Mouse (Mus musculus): ENCODE measurements around the gene Mbd6. TPM values are rescaled to one million over a fixed set of nuclear protein-coding genes. Genes with fewer than 3 reads are reported as not detected.

Mbd6 gene
- polyA plus RNA-seq, 1 experiment from 2014 or later = 16.1 TPM

DNA sequence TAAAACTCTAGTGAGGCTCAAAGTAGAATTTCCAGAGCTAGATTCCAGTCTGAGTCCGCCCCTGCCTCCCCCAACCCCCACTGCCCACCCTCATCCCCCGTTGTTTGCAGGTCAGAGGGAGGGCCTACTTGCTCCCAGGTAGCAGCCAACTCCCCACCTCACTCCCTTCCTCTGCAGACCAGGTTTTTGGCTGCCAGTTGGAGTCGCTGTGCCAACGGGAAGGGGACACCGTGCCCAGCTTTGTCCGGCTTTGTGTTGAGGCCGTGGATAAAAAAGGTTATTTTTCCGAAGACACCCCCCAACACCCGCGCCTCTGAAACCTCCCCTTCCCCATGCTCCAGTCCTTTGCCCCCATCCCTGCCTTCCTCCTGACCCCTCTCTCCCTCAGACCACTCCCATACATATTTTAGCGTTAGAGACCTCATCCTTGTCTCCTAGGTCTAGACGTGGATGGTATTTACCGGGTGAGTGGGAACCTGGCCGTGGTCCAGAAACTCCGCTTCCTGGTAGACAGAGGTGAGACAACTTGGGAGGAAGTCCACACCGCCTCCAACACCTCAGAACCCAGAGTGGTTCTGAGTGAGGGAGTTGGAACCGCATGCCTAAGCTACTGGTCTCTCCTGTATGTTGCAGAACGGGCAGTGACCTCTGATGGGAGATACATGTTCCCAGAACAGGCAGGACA lies 38.8 kb upstream of the Mbd6 start:
- H3K9me3 ChIP-seq (ENCODE audit: control insufficient read depth, low read length) = no peaks in the 10 kb centered on the region
- ATAC-seq (ENCODE audit: insufficient number of reproducible peaks, insufficient read depth, low FRiP score, low read depth) = no peak
- H3K9ac ChIP-seq (ENCODE audit: low read length) = no peak overlapping the region
- peaks cover 81% of the 10 kb centered on the region for H3K27me3 ChIP-seq (ENCODE audit: control insufficient read depth, insufficient read depth, low read length)
- peaks cover 9 to 15% of the 10 kb centered on the region in 2 experiments for H3K4me1 ChIP-seq (ENCODE audit: control insufficient read depth in 2 of 2, insufficient read depth in 2 of 2, low read length in 2 of 2)
- H3K4me2 ChIP-seq (ENCODE audit: low read length) = no peak overlapping the region
- WGBS = 44% methylated on average over 18 of the region's 18 CpGs
- H3K4me3 ChIP-seq (ENCODE audit: control insufficient read depth in 1 of 2, insufficient read depth in 1 of 2, low read depth in 1 of 2, low read length in 2 of 2) = no peak overlapping the region
- H3K27ac ChIP-seq (replicated peaks in 1 of 2; ENCODE audit: control insufficient read depth in 1 of 2, insufficient read depth in 1 of 2, low read depth in 2 of 2, low read length in 2 of 2) = no peak overlapping the region
- no peaks in the 10 kb centered on the region for H3K36me3 ChIP-seq (ENCODE audit: control insufficient read depth, insufficient read depth, low read length)

DNA sequence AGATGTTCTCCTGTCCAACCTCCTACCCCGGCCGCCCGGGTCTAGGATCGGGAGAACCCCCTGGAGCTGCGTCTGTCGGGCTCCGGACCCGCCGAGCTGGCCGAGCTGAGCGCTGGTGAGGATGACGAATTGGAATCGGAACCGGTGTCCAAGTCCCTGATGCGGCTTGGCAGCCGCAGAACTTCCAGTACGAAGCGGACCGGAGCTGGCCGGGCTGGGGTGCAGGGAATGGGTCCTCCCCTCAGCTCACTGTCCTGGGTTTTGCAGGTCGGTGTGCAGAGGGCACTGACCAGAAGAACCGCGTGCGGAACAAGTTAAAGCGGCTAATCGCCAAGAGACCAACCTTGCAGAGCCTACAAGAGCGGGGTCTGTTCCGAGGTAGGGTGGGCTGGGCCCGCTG lies 38.0 kb upstream of the Mbd6 start:
- peak overlapping the region; percentile 47 to 51 for H3K4me3 ChIP-seq (ENCODE audit: control insufficient read depth in 1 of 2, insufficient read depth in 1 of 2, low read depth in 1 of 2, low read length in 2 of 2)
- 4% methylated on average over 28 of the region's 29 CpGs for WGBS
- peaks cover 77% of the 10 kb centered on the region for H3K27me3 ChIP-seq (ENCODE audit: control insufficient read depth, insufficient read depth, low read length)
- peak overlapping the region; percentile 89 for H3K4me2 ChIP-seq (ENCODE audit: low read length)
- H3K4me1 ChIP-seq (ENCODE audit: control insufficient read depth in 2 of 2, insufficient read depth in 2 of 2, low read length in 2 of 2) = peaks cover 9 to 15% of the 10 kb centered on the region in 2 experiments
- no peaks in the 10 kb centered on the region for H3K36me3 ChIP-seq (ENCODE audit: control insufficient read depth, insufficient read depth, low read length)
- ATAC-seq (ENCODE audit: insufficient number of reproducible peaks, insufficient read depth, low FRiP score, low read depth) = no peak
- no peaks in the 10 kb centered on the region for H3K9me3 ChIP-seq (ENCODE audit: control insufficient read depth, low read length)
- H3K27ac ChIP-seq (replicated peaks in 1 of 2; ENCODE audit: control insufficient read depth in 1 of 2, insufficient read depth in 1 of 2, low read depth in 2 of 2, low read length in 2 of 2) = no peak overlapping the region
- H3K9ac ChIP-seq (ENCODE audit: low read length) = peak overlapping the region; percentile 65

DNA sequence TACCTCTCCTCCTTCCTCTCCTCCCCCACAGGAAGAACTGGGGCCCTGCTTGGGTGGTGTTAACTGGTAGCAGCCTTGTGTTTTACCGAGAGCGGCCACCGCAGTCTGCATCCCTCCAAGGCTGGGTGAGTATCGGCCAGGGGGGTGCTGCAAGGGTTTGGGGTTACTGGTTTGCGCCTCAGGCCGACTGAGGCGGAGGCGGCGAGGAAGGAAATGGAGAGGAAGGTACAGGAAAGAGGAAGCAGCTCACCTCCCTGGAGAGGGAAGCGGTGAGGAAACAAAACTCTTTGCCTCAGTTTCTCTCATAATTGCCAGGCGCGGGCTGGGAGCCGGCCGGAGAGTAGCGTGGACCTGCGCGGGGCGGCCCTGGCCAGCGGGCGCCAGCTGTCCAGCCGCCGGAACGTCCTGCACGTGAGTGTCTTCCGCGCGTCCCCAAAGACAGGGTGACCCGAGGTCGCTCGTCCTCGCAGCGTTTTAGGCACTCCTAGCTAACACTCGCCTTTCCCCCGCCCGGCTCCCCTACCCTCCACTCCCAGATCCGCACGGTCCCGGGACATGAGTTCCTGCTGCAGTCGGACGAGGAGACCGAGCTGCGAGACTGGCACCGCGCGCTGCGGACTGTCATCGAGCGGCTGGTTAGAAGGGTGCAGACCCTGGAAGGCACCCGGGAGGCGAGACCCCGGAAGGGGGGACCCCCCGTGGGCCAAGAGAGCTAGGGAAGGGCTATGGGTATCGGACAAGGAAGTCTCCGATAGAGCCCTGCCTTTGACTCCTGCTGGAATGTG lies 37.4 kb upstream of the Mbd6 start:
- Histone ChIP-seq H3K4me1 (ENCODE audit: control insufficient read depth in 2 of 2, insufficient read depth in 2 of 2, low read length in 2 of 2) (peaks cover 9 to 15% of the 10 kb centered on the region in 2 experiments), H3K4me3 (ENCODE audit: control insufficient read depth in 1 of 2, insufficient read depth in 1 of 2, low read depth in 1 of 2, low read length in 2 of 2) (peak overlapping the region; percentile 47 to 51), H3K9me3 (ENCODE audit: control insufficient read depth, low read length) (no peaks in the 10 kb centered on the region), H3K4me2 (ENCODE audit: low read length) (peak overlapping the region; percentile 89), H3K36me3 (ENCODE audit: control insufficient read depth, insufficient read depth, low read length) (no peaks in the 10 kb centered on the region), H3K27me3 (ENCODE audit: control insufficient read depth, insufficient read depth, low read length) (peaks cover 74% of the 10 kb centered on the region), H3K27ac (replicated peaks in 1 of 2; ENCODE audit: control insufficient read depth in 1 of 2, insufficient read depth in 1 of 2, low read depth in 2 of 2, low read length in 2 of 2) (no peak overlapping the region), H3K9ac (ENCODE audit: low read length) (peak overlapping the region; percentile 65)
- no peak for ATAC-seq (ENCODE audit: insufficient number of reproducible peaks, insufficient read depth, low FRiP score, low read depth)
- 2% methylated on average over 49 of the region's 54 CpGs for whole genome bisulfite sequencing

DNA sequence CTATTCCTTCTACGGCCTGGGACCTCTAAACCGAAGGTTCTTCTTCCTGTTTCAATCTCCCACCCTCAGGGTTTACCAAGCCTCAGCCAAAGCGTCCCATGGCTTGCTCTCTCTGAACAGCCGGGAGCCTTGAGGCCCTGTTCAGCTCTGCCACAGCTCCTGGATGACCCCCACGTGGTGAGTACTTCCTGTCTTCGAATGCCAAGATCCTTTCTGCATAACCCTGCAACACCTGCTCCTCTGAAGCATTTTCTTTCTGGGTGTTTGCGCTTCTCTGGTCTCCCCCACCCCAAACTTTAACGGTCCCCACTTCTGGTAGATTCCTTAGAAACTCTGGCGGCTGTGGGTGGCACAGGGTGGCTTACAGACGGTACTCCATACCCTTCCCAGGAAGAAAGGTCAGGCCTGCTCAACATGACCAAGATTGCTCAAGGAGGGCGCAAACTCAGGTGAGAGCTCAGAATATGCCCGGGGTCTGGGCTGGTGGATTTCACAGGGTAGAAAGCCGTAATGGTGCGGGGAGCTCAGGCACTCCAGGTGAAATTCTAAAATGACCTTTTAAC lies 36.7 kb upstream of the Mbd6 start:
- no peak for ATAC-seq (ENCODE audit: insufficient number of reproducible peaks, insufficient read depth, low FRiP score, low read depth)
- Histone ChIP-seq H3K4me2 (ENCODE audit: low read length) (peak overlapping the region; percentile 89), H3K4me1 (ENCODE audit: control insufficient read depth in 2 of 2, insufficient read depth in 2 of 2, low read length in 2 of 2) (peaks cover 9 to 15% of the 10 kb centered on the region in 2 experiments), H3K36me3 (ENCODE audit: control insufficient read depth, insufficient read depth, low read length) (no peaks in the 10 kb centered on the region), H3K4me3 (ENCODE audit: control insufficient read depth in 1 of 2, insufficient read depth in 1 of 2, low read depth in 1 of 2, low read length in 2 of 2) (peak overlapping the region; percentile 47 to 51), H3K9me3 (ENCODE audit: control insufficient read depth, low read length) (no peaks in the 10 kb centered on the region), H3K27ac (replicated peaks in 1 of 2; ENCODE audit: control insufficient read depth in 1 of 2, insufficient read depth in 1 of 2, low read depth in 2 of 2, low read length in 2 of 2) (no peak overlapping the region), H3K9ac (ENCODE audit: low read length) (peak overlapping the region; percentile 65; the same call in 1 of the 2 replicates), H3K27me3 (ENCODE audit: control insufficient read depth, insufficient read depth, low read length) (peaks cover 68% of the 10 kb centered on the region)
- WGBS = 38% methylated on average over 14 of the region's 14 CpGs

DNA sequence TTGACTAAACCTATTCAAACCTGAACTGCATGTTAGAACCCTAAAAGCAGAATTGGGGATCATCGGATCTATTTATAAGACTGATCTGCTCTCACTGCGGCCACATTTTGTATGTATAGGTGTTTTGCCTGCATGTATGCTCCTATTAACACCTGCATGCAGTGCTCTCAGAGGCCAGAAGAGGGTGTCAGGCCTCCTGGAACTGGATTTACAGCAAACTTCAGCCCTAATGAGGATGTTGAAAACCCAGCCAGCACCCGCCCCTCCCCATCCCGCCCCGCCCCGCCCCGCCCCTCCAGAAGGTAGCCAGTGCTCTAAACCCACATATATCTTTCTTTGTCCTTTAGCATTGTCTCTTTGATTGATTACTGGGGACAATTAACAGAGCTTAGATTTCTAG lies 35.7 kb upstream of the Mbd6 start:
- Histone ChIP-seq H3K36me3 (ENCODE audit: control insufficient read depth, insufficient read depth, low read length) (no peaks in the 10 kb centered on the region), H3K27ac (replicated peaks in 1 of 2; ENCODE audit: control insufficient read depth in 1 of 2, insufficient read depth in 1 of 2, low read depth in 2 of 2, low read length in 2 of 2) (no peak overlapping the region), H3K4me1 (ENCODE audit: control insufficient read depth in 2 of 2, insufficient read depth in 2 of 2, low read length in 2 of 2) (peaks cover 9 to 15% of the 10 kb centered on the region in 2 experiments), H3K9me3 (ENCODE audit: control insufficient read depth, low read length) (no peaks in the 10 kb centered on the region), H3K27me3 (ENCODE audit: control insufficient read depth, insufficient read depth, low read length) (peaks cover 60% of the 10 kb centered on the region), H3K4me3 (ENCODE audit: control insufficient read depth in 1 of 2, insufficient read depth in 1 of 2, low read depth in 1 of 2, low read length in 2 of 2) (no peak overlapping the region), H3K9ac (ENCODE audit: low read length) (no peak overlapping the region), H3K4me2 (ENCODE audit: low read length) (no peak overlapping the region)
- 8% methylated on average over 7 of the region's 7 CpGs for WGBS
- no peak for ATAC-seq (ENCODE audit: insufficient number of reproducible peaks, insufficient read depth, low FRiP score, low read depth)

DNA sequence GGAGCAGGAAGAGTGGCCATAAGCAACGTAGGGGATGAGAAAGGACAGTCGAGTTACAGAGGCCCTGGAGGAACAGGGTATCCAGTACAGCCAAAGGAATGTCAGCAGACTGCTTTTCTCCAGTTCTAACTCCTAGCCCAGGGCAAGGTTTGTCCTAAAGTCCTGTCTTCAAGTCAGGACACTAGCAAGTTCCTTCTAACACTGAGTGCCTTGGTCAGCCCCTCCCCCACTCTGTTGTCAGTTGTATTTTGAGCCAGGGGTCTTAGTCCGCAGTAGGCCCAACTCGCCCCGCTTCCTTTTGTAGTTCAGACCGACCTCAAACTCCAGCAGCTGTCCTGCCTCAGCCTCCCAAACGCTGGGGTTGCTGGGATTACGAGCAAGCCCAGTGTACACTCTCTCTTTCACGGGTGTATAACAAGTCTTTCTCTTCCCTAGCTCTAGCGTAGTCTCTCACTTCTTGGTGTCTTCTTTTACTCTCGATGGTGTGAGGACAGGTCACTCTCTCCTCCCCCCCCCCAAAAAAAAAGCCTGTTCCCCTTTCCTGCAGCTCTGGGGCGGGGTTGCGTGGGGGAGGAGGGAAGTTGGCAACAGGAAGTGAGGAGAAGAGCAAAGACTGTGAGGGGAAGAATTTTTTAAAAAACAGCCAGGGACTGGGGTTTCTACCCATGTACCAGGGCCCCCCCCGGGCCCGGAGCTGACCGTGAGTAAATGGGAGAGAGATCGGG lies 34.5 kb upstream of the Mbd6 start:
- ATAC-seq (ENCODE audit: insufficient number of reproducible peaks, insufficient read depth, low FRiP score, low read depth) = no peak
- Histone ChIP-seq H3K36me3 (ENCODE audit: control insufficient read depth, insufficient read depth, low read length) (no peaks in the 10 kb centered on the region), H3K4me2 (ENCODE audit: low read length) (no peak overlapping the region), H3K27me3 (ENCODE audit: control insufficient read depth, insufficient read depth, low read length) (peaks cover 48% of the 10 kb centered on the region), H3K4me1 (ENCODE audit: control insufficient read depth in 2 of 2, insufficient read depth in 2 of 2, low read length in 2 of 2) (peaks cover 9 to 15% of the 10 kb centered on the region in 2 experiments), H3K9me3 (ENCODE audit: control insufficient read depth, low read length) (no peaks in the 10 kb centered on the region), H3K27ac (replicated peaks in 1 of 2; ENCODE audit: control insufficient read depth in 1 of 2, insufficient read depth in 1 of 2, low read depth in 2 of 2, low read length in 2 of 2) (no peak overlapping the region), H3K4me3 (ENCODE audit: control insufficient read depth in 1 of 2, insufficient read depth in 1 of 2, low read depth in 1 of 2, low read length in 2 of 2) (no peak overlapping the region), H3K9ac (ENCODE audit: low read length) (no peak overlapping the region)
- WGBS = 69% methylated on average over 17 of the region's 17 CpGs

DNA sequence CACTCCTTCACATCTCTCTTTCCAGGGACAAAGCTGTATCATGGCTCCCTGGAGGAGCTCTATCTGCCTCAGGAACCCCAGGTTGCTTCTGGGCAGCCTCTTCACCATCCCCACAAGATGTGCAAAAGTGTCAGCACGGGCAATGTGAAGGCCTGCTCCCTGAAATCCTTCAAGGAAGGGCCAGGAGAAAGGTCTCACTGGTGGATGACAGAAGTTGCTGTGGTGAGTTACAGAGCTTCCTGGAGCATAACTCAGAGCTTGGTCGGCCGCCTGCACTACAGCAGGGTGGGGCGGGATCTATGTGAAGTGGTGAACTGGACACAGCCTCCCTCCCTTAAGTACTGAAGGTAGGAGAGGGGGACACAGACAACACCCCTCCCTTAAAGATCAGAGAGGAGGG lies 33.9 kb upstream of the Mbd6 start:
- peaks cover 42% of the 10 kb centered on the region for H3K27me3 ChIP-seq (ENCODE audit: control insufficient read depth, insufficient read depth, low read length)
- WGBS = 64% methylated on average over 4 of the region's 4 CpGs
- no peak for ATAC-seq (ENCODE audit: insufficient number of reproducible peaks, insufficient read depth, low FRiP score, low read depth)
- no peaks in the 10 kb centered on the region for H3K36me3 ChIP-seq (ENCODE audit: control insufficient read depth, insufficient read depth, low read length)
- no peak overlapping the region for H3K27ac ChIP-seq (replicated peaks in 1 of 2; ENCODE audit: control insufficient read depth in 1 of 2, insufficient read depth in 1 of 2, low read depth in 2 of 2, low read length in 2 of 2)
- H3K4me2 ChIP-seq (ENCODE audit: low read length) = no peak overlapping the region
- no peak overlapping the region for H3K9ac ChIP-seq (ENCODE audit: low read length)
- peaks cover 9 to 15% of the 10 kb centered on the region in 2 experiments for H3K4me1 ChIP-seq (ENCODE audit: control insufficient read depth in 2 of 2, insufficient read depth in 2 of 2, low read length in 2 of 2)
- no peaks in the 10 kb centered on the region for H3K9me3 ChIP-seq (ENCODE audit: control insufficient read depth, low read length)
- no peak overlapping the region for H3K4me3 ChIP-seq (ENCODE audit: control insufficient read depth in 1 of 2, insufficient read depth in 1 of 2, low read depth in 1 of 2, low read length in 2 of 2)
